Mouse (Mus musculus) E14TG2a.4 (cell line): ENCODE results near the gene Med27.
A peak's percentile ranks its signal among the peaks of the same experiment; 100 is the strongest.

Source experiments
- H3K27me3 ChIP-seq: 2 replicates; pipeline ENCODE4 v1.6.1; 2014; ENCODE audit warnings: low read length, control low read depth; ENCODE audit not compliant: insufficient read depth
- H3K36me3 ChIP-seq: 2 replicates; pipeline ENCODE4 v1.6.1; 2014; ENCODE audit warnings: low read length, control low read depth; ENCODE audit not compliant: insufficient read depth
- H3K4me1 ChIP-seq: replicated peaks from 2 replicates; pipeline ENCODE4 v1.6.1; 2014; ENCODE audit warnings: low read depth, low read length, control low read depth
- H3K4me3 ChIP-seq: replicated peaks from 2 replicates; pipeline ENCODE4 v1.5.1; 2014; ENCODE audit warnings: mild to moderate bottlenecking, low read length
- H3K9me3 ChIP-seq: 2 replicates; pipeline ENCODE4 v1.6.1; 2014; ENCODE audit warnings: low read length, control low read depth
- CTCF ChIP-seq: conservative IDR thresholded peaks from 2 replicates; pipeline ENCODE4 v1.5.1; 2014; ENCODE audit warnings: low read length
- NANOG ChIP-seq: IDR thresholded peaks from 2 replicates; pipeline ENCODE4 v1.6.1; 2014; ENCODE audit warnings: borderline replicate concordance, low read length, mixed read lengths
- POU5F1 ChIP-seq: IDR thresholded peaks from 2 replicates; pipeline ENCODE4 v1.6.1; 2014; ENCODE audit warnings: low read length, borderline replicate concordance

Gene Med27

DNA sequence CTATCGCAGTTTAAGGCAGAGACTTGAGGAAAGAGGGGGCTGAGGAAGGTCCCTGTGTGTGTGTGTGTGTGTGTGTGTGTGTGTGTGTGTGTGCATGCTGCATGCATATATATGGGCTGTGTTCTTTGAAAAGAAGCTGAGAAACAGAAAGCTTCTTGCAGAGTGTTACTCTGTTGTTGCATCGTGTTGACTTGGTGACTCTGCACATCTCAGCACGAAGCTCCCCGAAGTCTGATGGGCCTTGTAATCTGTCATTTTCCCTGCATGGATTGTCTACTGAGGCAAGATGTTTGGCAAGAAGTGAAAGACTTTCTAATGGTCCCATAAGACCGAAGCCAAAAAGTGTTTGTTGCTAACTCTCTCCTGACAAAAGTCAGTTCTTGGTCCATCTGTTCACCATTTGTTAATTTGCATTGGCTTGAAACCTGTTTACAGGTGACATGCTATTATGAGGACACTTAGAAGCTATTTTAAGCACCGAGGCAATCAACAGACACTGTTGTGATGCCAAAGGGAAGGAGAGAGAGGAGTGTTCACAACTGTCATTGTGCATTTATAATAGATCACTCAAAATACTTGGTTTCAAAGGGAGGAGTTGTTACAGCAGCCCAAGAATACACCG lies 68.3 kb downstream of the Med27 start:
- Histone ChIP-seq H3K36me3 (no peaks in the 10 kb centered on the region), H3K27me3 (no peaks in the 10 kb centered on the region), H3K9me3 (no peaks in the 10 kb centered on the region), H3K4me1 (peaks cover 37% of the 10 kb centered on the region), H3K4me3 (no peak overlapping the region)
- TF ChIP-seq NANOG, result peak; percentile 13; the same call in 1 of the 2 replicates
- TF ChIP-seq CTCF, result no peak
- TF ChIP-seq POU5F1, result no peak

- TF ChIP-seq CTCF, result no peak
- no peak for TF ChIP-seq NANOG
- no peak for TF ChIP-seq POU5F1
- Histone ChIP-seq H3K9me3 (no peaks in the 10 kb centered on the region), H3K27me3 (no peaks in the 10 kb centered on the region)
Observed at GRCm38 (mm10) chr2:29418498-29418897, 71.9 kb downstream of the Med27 start.

GRCm38 (mm10) chr2:29419434-29419833 lies 72.8 kb downstream of the Med27 start:
- Histone ChIP-seq H3K27me3 (no peaks in the 10 kb centered on the region), H3K9me3 (no peaks in the 10 kb centered on the region), H3K36me3 (peaks cover 6% of the 10 kb centered on the region; the same call in 1 of the 2 replicates), H3K4me1 (peaks cover 17% of the 10 kb centered on the region), H3K4me3 (no peak overlapping the region)
- TF ChIP-seq NANOG, result no peak
- no peak for TF ChIP-seq POU5F1
- TF ChIP-seq CTCF, result no peak

More at GRCm38 (mm10) chr2:29418498-29418897, 71.9 kb downstream of the Med27 start:
- H3K4me3 ChIP-seq, result no peak overlapping the region
- H3K4me1 ChIP-seq, result peaks cover 24% of the 10 kb centered on the region
- peaks cover 6% of the 10 kb centered on the region; the same call in 1 of the 2 replicates for H3K36me3 ChIP-seq

GRCm38 (mm10) chr2:29419946-29420345 lies 73.3 kb downstream of the Med27 start:
- Histone ChIP-seq H3K4me3 (no peak overlapping the region), H3K4me1 (peaks cover 15% of the 10 kb centered on the region), H3K9me3 (no peaks in the 10 kb centered on the region), H3K27me3 (no peaks in the 10 kb centered on the region), H3K36me3 (peaks cover 6% of the 10 kb centered on the region; the same call in 1 of the 2 replicates)
- TF ChIP-seq NANOG (no peak), CTCF (no peak), POU5F1 (no peak)

GRCm38 (mm10) chr2:29422126-29422840 lies 75.7 kb downstream of the Med27 start:
- Histone ChIP-seq H3K4me1 (peaks cover 21% of the 10 kb centered on the region), H3K27me3 (no peaks in the 10 kb centered on the region), H3K36me3 (peaks cover 6% of the 10 kb centered on the region; the same call in 1 of the 2 replicates), H3K9me3 (no peaks in the 10 kb centered on the region), H3K4me3 (no peak overlapping the region)
- TF ChIP-seq NANOG (no peak), CTCF (no peak), POU5F1 (no peak)

GRCm38 (mm10) chr2:29423059-29423458 lies 76.4 kb downstream of the Med27 start:
- Histone ChIP-seq H3K9me3 (no peaks in the 10 kb centered on the region), H3K27me3 (no peaks in the 10 kb centered on the region), H3K4me1 (peaks cover 21% of the 10 kb centered on the region), H3K4me3 (no peak overlapping the region), H3K36me3 (peaks cover 6% of the 10 kb centered on the region; the same call in 1 of the 2 replicates)
- no peak for TF ChIP-seq CTCF
- no peak for TF ChIP-seq POU5F1
- no peak for TF ChIP-seq NANOG

DNA sequence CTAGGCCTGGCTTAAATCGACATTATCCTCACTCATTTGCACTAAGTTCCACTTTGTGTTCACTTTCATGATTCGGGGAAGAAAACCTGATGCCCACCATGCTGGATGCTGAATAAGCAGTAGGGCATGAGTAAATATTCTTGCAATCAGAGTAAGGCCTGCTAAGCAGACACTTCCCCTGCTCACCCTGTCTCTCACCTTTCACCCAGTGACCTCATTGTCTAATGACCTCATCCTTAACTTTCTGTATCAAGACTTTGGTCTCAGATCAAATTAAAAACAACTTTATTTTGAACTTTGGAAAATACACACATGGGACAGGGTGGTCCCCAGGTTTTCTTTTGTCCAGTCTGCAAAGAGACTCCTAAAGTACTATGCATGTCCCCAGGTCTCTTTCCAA lies 78.8 kb downstream of the Med27 start:
- TF ChIP-seq POU5F1 (no peak), NANOG (no peak), CTCF (no peak)
- peaks cover 6% of the 10 kb centered on the region; the same call in 1 of the 2 replicates for H3K4me1 ChIP-seq

GRCm38 (mm10) chr2:29426684-29427083 lies 80.1 kb downstream of the Med27 start:
- Histone ChIP-seq H3K9me3 (no peaks in the 10 kb centered on the region), H3K27me3 (no peaks in the 10 kb centered on the region), H3K36me3 (peaks cover 6% of the 10 kb centered on the region; the same call in 1 of the 2 replicates), H3K4me1 (peaks cover 6% of the 10 kb centered on the region; the same call in 1 of the 2 replicates), H3K4me3 (no peak overlapping the region)
- no peak for TF ChIP-seq CTCF
- no peak for TF ChIP-seq POU5F1
- no peak for TF ChIP-seq NANOG

More for the DNA sequence above, 78.8 kb downstream of the Med27 start:
- no peaks in the 10 kb centered on the region for H3K27me3 ChIP-seq
- H3K4me3 ChIP-seq, result no peak overlapping the region
- peaks cover 6% of the 10 kb centered on the region; the same call in 1 of the 2 replicates for H3K36me3 ChIP-seq
- H3K9me3 ChIP-seq, result no peaks in the 10 kb centered on the region

- no peaks in the 10 kb centered on the region for H3K27me3 ChIP-seq
- H3K4me3 ChIP-seq, result no peak overlapping the region
- H3K36me3 ChIP-seq, result no peaks in the 10 kb centered on the region; the same call in 1 of the 2 replicates
- no peaks in the 10 kb centered on the region for H3K9me3 ChIP-seq
- TF ChIP-seq NANOG, result no peak
- no peak for TF ChIP-seq POU5F1
- TF ChIP-seq CTCF, result no peak
- H3K4me1 ChIP-seq, result no peaks in the 10 kb centered on the region; the same call in 1 of the 2 replicates
Observed at GRCm38 (mm10) chr2:29432565-29432964, 85.9 kb downstream of the Med27 start.
